Mouse (Mus musculus): ENCODE measurements at regions not wholly inside any gene's neighbourhood (a gene's known extent, or its start where the extent isn't known, plus 50 kb on each side); places are given as distances from the start of the nearest gene placed in this dataset.

- TF ChIP-seq CTCF (conservative IDR thresholded peaks at IDR 0.05; ENCODE audit: low read length) (no peak), NANOG (IDR thresholded peaks at IDR 0.05; ENCODE audit: borderline replicate concordance, low read length) (no peak)
These were observed 138.2 kb upstream of the Cited2 start for GRCm38 (mm10) chr10:17584842-17585241.
